Mouse (Mus musculus): ENCODE results near the gene Pcyt2.

GRCm38 (mm10) chr11:120627468-120628300 lies 9.9 kb upstream of the Pcyt2 start:
- TF ChIP-seq CTCF (IDR thresholded peaks at IDR 0.05; ENCODE audit: control insufficient read depth, insufficient read depth, insufficient read length) (no peak), USF1 (IDR thresholded peaks at IDR 0.05; ENCODE audit: low read depth) (no peak), MAX (IDR thresholded peaks at IDR 0.05) (no peak)

Data from C2C12 (cell line).